Mouse (Mus musculus) G1E (cell line): ENCODE results near the gene Zfp458. TPM values are rescaled to one million over a fixed set of nuclear protein-coding genes. Genes with fewer than 3 reads are reported as not detected.
"Not testable (repeated sequence)": the region's sequence is repeated elsewhere in the genome, so short reads cannot be mapped to it uniquely, and the experiment has no call there.

ENCODE experiments used
- ATAC-seq: 2 replicates; pipeline ENCODE4 v1.8.0; 2016; ENCODE audit warnings: mild to moderate bottlenecking; ENCODE audit not compliant: insufficient number of reproducible peaks, poor library complexity, low FRiP score, severe bottlenecking; ENCODE audit errors: extremely low read depth
- DNase-seq: peaks from one replicate; pipeline ENCODE4 v3.0.0; 2012; ENCODE audit warnings: low spot score
- H3K27me3 ChIP-seq: 2 replicates; pipeline ENCODE4 v1.6.1; 2012; ENCODE audit warnings: mild to moderate bottlenecking, low read length, inconsistent platforms; ENCODE audit not compliant: insufficient read depth
- H3K36me3 ChIP-seq: replicated peaks from 2 replicates; pipeline ENCODE3; 2012; ENCODE audit warnings: mild to moderate bottlenecking, inconsistent platforms
- H3K4me1 ChIP-seq: 2 replicates; pipeline ENCODE4 v1.6.1; 2012; ENCODE audit warnings: low read depth, low read length, inconsistent platforms, mixed read lengths; ENCODE audit not compliant: insufficient read depth
- H3K4me3 ChIP-seq: 2 replicates; pipeline ENCODE4 v1.5.1; 2012; ENCODE audit warnings: low read depth, mild to moderate bottlenecking, inconsistent platforms, low read length, moderate library complexity, mixed read lengths
- H3K9me3 ChIP-seq: replicated peaks from 2 replicates; pipeline ENCODE4 v1.6.1; 2012; ENCODE audit warnings: inconsistent platforms
- CTCF ChIP-seq: IDR thresholded peaks from 2 replicates; pipeline ENCODE4 v1.5.1; 2012; ENCODE audit warnings: low read depth, low read length, inconsistent platforms, mixed read lengths
- GATA1 ChIP-seq: IDR thresholded peaks from 2 replicates; pipeline ENCODE4 v1.6.1; 2012; ENCODE audit warnings: borderline replicate concordance, low read length, inconsistent platforms, mixed read lengths
- GATA2 ChIP-seq: IDR thresholded peaks from 2 replicates; pipeline ENCODE4 v1.6.1; 2012; ENCODE audit warnings: low read depth, low read length, inconsistent platforms, borderline replicate concordance
- POLR2AphosphoS5 ChIP-seq: IDR thresholded peaks from 2 replicates; pipeline ENCODE4 v1.6.1; 2012; ENCODE audit warnings: low read depth, low read length, inconsistent platforms; ENCODE audit not compliant: insufficient replicate concordance
- TAL1 ChIP-seq: conservative IDR thresholded peaks from 2 replicates; pipeline ENCODE4 v1.6.1; 2012; ENCODE audit warnings: low read depth, low read length, inconsistent platforms, mixed read lengths
- polyA plus RNA-seq: library from polyadenylated mRNA; stranded (reverse); fragments of >175 nt; gene quantifications from 2 replicates; pipeline ENCODE4 v1.2.3, GENCODE M21; 2012
- total RNA-seq, 2 experiments: library from RNA; stranded (forward) in 1 of 2; stranded (reverse) in 1 of 2; fragments of 200-1000 nt in 1 of 2; fragments of >200 nt in 1 of 2; fragmentation: Nextera tagmentation in 1 of 2; gene quantifications; 2 replicates each; pipeline ENCODE4 v1.2.3; 2014 to 2017

Zfp458 gene
- total RNA-seq (2014; fragmentation: Nextera tagmentation) (11.0 and 12.5 TPM in 2 replicates), total RNA-seq (2017) (3.7 and 6.9 TPM in 2 replicates), polyA plus RNA-seq (0.30 and 0.35 TPM in 2 replicates)

GRCm38 (mm10) chr13:67278314-67278713 lies at the start of gene Zfp458:
TSS of gene Zfp458 (minus strand) at chr13:67278466.
- no peak for TF ChIP-seq CTCF
- Histone ChIP-seq H3K9me3 (no peaks in the 10 kb centered on the region), H3K27me3 (no peaks in the 10 kb centered on the region), H3K4me3 (no peak within 1 kb of the TSS), H3K36me3 (no peaks in the 10 kb centered on the region), H3K4me1 (no peaks in the 10 kb centered on the region; the same call in 1 of the 2 replicates)
- ATAC-seq (no peak), DNase-seq (no peak)

- ATAC-seq (no peak), DNase-seq (no peak)
- Histone ChIP-seq H3K4me3 (peak overlapping the region; percentile 98; the same call in 1 of the 2 replicates), H3K27me3 (no peaks in the 10 kb centered on the region), H3K9me3 (no peaks in the 10 kb centered on the region), H3K36me3 (no peaks in the 10 kb centered on the region), H3K4me1 (peaks cover 18% of the 10 kb centered on the region)
- TF ChIP-seq CTCF = no peak
- TF ChIP-seq TAL1 = no peak
- no peak for TF ChIP-seq GATA1
- no peak for TF ChIP-seq GATA2
- TF ChIP-seq POLR2AphosphoS5 = no peak
Observed at GRCm38 (mm10) chr13:67306718-67307117, 28.5 kb upstream of the Zfp458 start.

GRCm38 (mm10) chr13:67305822-67306672 lies 27.8 kb upstream of the Zfp458 start, which contains the start of gene Zfp457:
TSS of gene Zfp457 (minus strand) at chr13:67306485.
- no peaks in the 10 kb centered on the region for H3K36me3 ChIP-seq

GRCm38 (mm10) chr13:67269383-67270065 lies 8.7 kb downstream of the Zfp458 start:
- not testable (repeated sequence) for ATAC-seq, H3K9me3 ChIP-seq, DNase-seq

More at GRCm38 (mm10) chr13:67305822-67306672, 27.8 kb upstream of the Zfp458 start, which contains the start of gene Zfp457:
- TF ChIP-seq GATA2 (no peak), GATA1 (no peak), CTCF (no peak), POLR2AphosphoS5 (no peak), TAL1 (no peak)
- Histone ChIP-seq H3K4me3 (peak within 1 kb of the TSS; percentile 98), H3K9me3 (no peaks in the 10 kb centered on the region), H3K27me3 (no peaks in the 10 kb centered on the region), H3K4me1 (peaks cover 18% of the 10 kb centered on the region)
- DNase-seq = peak; percentile 52
- ATAC-seq = peak; percentile 94

GRCm38 (mm10) chr13:67268568-67269369 lies 9.5 kb downstream of the Zfp458 start:
- peak; percentile 100 for ATAC-seq

More at GRCm38 (mm10) chr13:67269383-67270065, 8.7 kb downstream of the Zfp458 start:
- H3K27me3 ChIP-seq, H3K36me3 ChIP-seq, H3K4me1 ChIP-seq: not testable (repeated sequence)
- peak overlapping the region; percentile 77 for H3K4me3 ChIP-seq

More at GRCm38 (mm10) chr13:67268568-67269369, 9.5 kb downstream of the Zfp458 start:
- Histone ChIP-seq H3K4me3 (peak overlapping the region; percentile 77), H3K9me3 (no peaks in the 10 kb centered on the region; the same call in 1 of the 2 replicates), H3K27me3 (no peaks in the 10 kb centered on the region), H3K4me1 (peaks cover 2% of the 10 kb centered on the region; the same call in 1 of the 2 replicates), H3K36me3 (no peaks in the 10 kb centered on the region)
- no peak for TF ChIP-seq GATA2
- TF ChIP-seq CTCF = no peak
- no peak for TF ChIP-seq POLR2AphosphoS5
- no peak for TF ChIP-seq TAL1
- no peak for TF ChIP-seq GATA1
- DNase-seq = peak; percentile 57
